Mouse (Mus musculus) ovary, adult 10 weeks (tissue): Measurements from ENCODE around the gene Cyld. TPM values are rescaled to one million over a fixed set of nuclear protein-coding genes. Genes with fewer than 3 reads are reported as not detected.

Experiments used
- polyA plus RNA-seq: library from polyadenylated mRNA; stranded (reverse); fragments of 350-450 nt; fragmentation: Illumina TruSeq; extraction: RNeasy Lipid Tissue Mini Kit (QIAGEN cat#74804); gene quantifications from one replicate; pipeline ENCODE4 v1.2.3, GENCODE M21; 2014

The Cyld gene
- 70.1 TPM for polyA plus RNA-seq

GRCm38 (mm10) chr8:88696721-88697641 is at the start of gene Cyld:
Gene Cyld (plus strand): TSS chr8:88697028.

Other genes with a start within 250 kb of the Cyld start
- 3.4 TPM for gene Nkd1, start 175.7 kb upstream of the Cyld start, polyA plus RNA-seq
- gene Snx20, start 60.9 kb upstream of the Cyld start, polyA plus RNA-seq = 1.3 TPM
- gene Nod2, start 49.7 kb upstream of the Cyld start, polyA plus RNA-seq = 0.23 TPM